Mouse (Mus musculus) layer of hippocampus, adult 11-12 months (tissue): ENCODE measurements around the gene Gm7879.
A peak's percentile ranks its signal among the peaks of the same experiment; 100 is the strongest.

ENCODE experiments used
- DNase-seq: peaks from one replicate; pipeline ENCODE4 v3.0.0; 2022; ENCODE audit warnings: low spot score

Gene Gm7879

GRCm38 (mm10) chr5:43948748-43949275 lies 35.9 kb downstream of the Gm7879 start:
- DNase-seq: peak; percentile 3

DNA sequence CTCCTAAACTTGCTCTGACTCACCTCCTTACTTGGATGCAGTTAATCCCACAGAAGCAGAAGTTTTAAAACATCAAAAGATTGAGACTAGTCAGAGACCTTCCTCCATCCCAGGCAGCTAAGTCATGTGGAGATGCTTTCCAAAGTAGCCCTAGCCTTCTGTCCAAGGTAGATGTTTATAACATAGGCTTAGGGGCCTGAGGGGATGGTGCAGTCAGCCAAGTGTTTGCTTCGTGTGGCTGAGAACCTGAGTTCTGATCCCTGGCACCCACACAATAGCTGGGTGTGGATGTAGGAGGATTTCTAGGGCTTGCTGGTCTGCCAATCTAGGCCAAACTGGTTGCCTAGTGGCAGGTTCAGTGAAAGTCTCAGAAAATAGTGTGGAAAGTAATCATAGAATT lies 40.3 kb downstream of the Gm7879 start:
- DNase-seq: no peak

DNA sequence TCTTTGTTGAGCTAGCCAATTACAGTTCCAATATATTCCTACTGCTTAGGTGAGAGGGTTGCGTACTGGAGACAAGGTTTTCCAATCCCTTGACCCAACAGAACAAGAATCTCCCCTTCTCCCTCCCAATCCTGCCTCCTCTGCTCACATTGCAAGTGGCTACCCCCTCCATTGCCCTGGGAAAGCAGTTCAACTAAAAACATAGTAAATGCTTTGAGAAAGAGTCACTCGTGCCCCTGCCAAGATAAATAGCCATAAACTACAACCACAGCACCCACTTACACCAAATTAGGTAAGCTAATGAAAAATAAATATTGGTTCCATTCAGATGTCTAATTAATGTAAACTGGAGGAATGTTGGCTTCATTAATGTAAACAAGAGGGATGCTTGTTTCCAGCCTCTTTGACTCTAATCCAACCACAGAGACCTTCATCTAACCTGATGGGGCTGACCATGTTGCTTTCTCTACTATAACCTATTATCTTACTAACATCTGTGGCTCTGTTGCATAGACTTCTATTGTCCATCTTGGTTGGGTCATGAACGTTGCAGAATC lies 47.0 kb downstream of the Gm7879 start:
- no peak for DNase-seq

GRCm38 (mm10) chr5:43961056-43961455 lies 48.1 kb downstream of the Gm7879 start:
- DNase-seq: no peak
